Comparison of ENCODE assay signal across 9 mouse cellular contexts in the genomic region with DNA sequence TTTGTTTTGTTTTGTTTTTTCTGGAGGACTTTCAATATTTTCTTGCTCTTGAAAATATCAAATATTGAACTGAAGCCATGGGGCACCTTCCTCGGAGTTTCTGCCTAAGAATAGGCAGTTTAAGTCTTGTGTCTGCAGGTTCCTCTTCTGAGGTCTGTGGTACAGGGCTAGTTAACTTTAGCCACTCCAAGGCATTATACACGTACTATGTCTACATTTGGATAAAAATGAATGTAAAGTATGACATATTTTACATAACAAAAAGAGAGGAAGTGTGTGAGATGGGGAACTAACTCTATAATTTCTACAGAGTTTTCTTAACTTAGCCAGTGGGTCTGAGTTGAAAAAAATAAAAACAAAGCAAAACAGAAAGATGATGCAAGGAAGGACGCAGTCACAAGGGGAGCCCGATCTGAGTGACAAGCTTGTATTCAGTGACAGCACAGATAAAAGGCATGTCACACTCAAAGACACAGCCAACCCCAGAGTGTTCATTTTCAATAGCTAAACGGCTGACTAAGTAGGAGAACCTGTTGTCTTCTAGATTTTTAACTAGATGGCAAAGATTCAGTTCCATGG.
A peak's percentile ranks its signal among the peaks of the same experiment; 100 is the strongest.
DNase-seq lines count a peak whose midpoint lies in the region; ATAC-seq and TF ChIP-seq lines count a peak whose summit lies in the region.
"Had no signal": no experiment of that assay in that cellular context is flagged by ENCODE, and none has a peak within 500 bp of the region (broad histone marks: within the 10 kb centered on the region; RNA-seq: fewer than 3 reads in every experiment).

No protein-coding gene starts in this region.

- H3K4me2 ChIP-seq in hindbrain, embryonic 13.5 days: peak overlapping the region; percentile 66

- H3K9me3 ChIP-seq in E14TG2a.4 (ENCODE audit: low read length): no peaks in the 10 kb centered on the region
- H3K9me3 ChIP-seq in hindbrain, embryonic 13.5 days: no peaks in the 10 kb centered on the region
- H3K9me3 ChIP-seq in midbrain, embryonic 10.5 days (replicated peaks): no peaks in the 10 kb centered on the region

- no peaks in the 10 kb centered on the region for H3K27me3 ChIP-seq in E14TG2a.4 (ENCODE audit: insufficient read depth, low read length)
- no peaks in the 10 kb centered on the region for H3K27me3 ChIP-seq in hindbrain, embryonic 13.5 days
- H3K27me3 ChIP-seq in midbrain, embryonic 10.5 days (ENCODE audit: low read depth, poor library complexity, severe bottlenecking): no peaks in the 10 kb centered on the region

- peaks cover 48% of the 10 kb centered on the region for H3K4me1 ChIP-seq in E14TG2a.4 (replicated peaks; ENCODE audit: low read depth, low read length)
- H3K4me1 ChIP-seq in hindbrain, embryonic 13.5 days (replicated peaks): peaks cover 14% of the 10 kb centered on the region
- peaks cover 36% of the 10 kb centered on the region for H3K4me1 ChIP-seq in midbrain, embryonic 10.5 days

- H3K27ac ChIP-seq in hindbrain, embryonic 13.5 days: no peak overlapping the region
- H3K27ac ChIP-seq in midbrain, embryonic 10.5 days (replicated peaks): no peak overlapping the region

- peak; percentile 7 for DNase-seq in CD4-positive, CD25-positive, alpha-beta regulatory T cell, adult 2 months (ENCODE audit: low read depth, low spot score)
- DNase-seq in midbrain, embryonic 10.5 days (ENCODE audit: low spot score): no peak
- DNase-seq in frontal cortex, postnatal 25 days (ENCODE audit: low spot score in 2 of 2): no peak
- no peak for DNase-seq in spleen, adult 18-20 months
- DNase-seq: cerebellum, adult 11 months had no signal

- WGBS in hindbrain, embryonic 13.5 days: 19% methylated on average over 5 of the region's 5 CpGs
- whole genome bisulfite sequencing in midbrain, embryonic 10.5 days: 33% methylated on average over 5 of the region's 5 CpGs

- 0 out of 2 replicates have a peak, but pooled peaks cover 9% of the 10 kb centered on the region for H3K36me3 ChIP-seq in E14TG2a.4 (ENCODE audit: insufficient read depth, low read length)
- no peaks in the 10 kb centered on the region for H3K36me3 ChIP-seq in hindbrain, embryonic 13.5 days
- H3K36me3 ChIP-seq in midbrain, embryonic 10.5 days: no peaks in the 10 kb centered on the region

- TF ChIP-seq CTCF in E14TG2a.4 (conservative IDR thresholded peaks at IDR 0.05; ENCODE audit: low read length): no peak

- no peak for ATAC-seq in CD4-positive, CD25-positive, alpha-beta regulatory T cell, adult 4 months
- ATAC-seq in hindbrain, embryonic 13.5 days (ENCODE audit: low FRiP score): no peak
- ATAC-seq in activated CD4-positive, CD25-positive, alpha-beta regulatory T cell, adult 4 months: no peak

- H3K4me3 ChIP-seq in E14TG2a.4 (replicated peaks; ENCODE audit: low read length): peak overlapping the region; percentile 59
- H3K4me3 ChIP-seq in hindbrain, embryonic 13.5 days: 0 out of 2 replicates have a peak overlapping the region, but pooled peaks have one; percentile 3
- H3K4me3 ChIP-seq in midbrain, embryonic 10.5 days: peak overlapping the region; percentile 64

- no peak overlapping the region for H3K9ac ChIP-seq in hindbrain, embryonic 13.5 days

Comparison
In these comparisons a context has a peak if more than half of its experiments do, and no peak if none do; other contexts are left out.
1. H3K4me3 ChIP-seq: peak in every context shown above with its lines; median percentile 64 in midbrain, embryonic 10.5 days; 59 in E14TG2a.4; 3 in hindbrain, embryonic 13.5 days.